Mouse (Mus musculus) kidney, postnatal 10 days (tissue): ENCODE data around the gene Etv5.

Source experiments
- DNase-seq: peaks from one replicate; pipeline ENCODE4 v3.0.0; 2021; ENCODE audit warnings: mixed read lengths

Gene Etv5

DNA sequence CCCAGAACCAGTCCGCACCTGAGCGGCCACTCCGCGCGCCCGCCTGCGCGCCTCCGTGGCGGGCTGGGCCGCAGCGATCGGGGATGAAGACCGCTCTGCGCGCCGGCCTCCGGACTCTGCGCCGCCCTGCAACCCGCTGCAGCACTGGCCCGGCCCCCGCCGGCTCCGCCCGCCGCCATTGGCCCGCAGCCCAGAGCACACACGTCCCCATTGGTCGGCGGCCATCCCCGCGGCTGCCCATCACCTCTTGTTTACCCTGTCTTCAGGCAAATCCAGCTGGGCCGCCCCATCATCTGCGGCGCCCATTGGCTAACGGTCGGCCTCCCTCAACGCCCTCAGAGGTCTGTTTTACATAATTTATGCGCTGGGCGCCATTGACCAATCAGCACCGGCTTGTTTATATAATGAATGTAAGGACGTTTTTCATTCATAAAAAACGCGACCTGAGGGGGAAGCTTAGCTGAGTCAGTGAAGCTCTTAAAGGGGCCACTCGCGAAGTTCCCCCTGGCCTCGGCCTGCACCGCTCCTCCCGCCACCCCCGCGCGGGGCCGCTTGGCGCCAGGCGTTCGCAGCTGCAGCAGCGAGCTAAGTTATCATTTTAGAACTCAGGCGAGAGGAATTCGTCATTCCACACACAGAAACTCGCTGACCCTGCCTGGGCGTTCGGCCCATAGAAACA lies at the start of gene Etv5:
Gene Etv5, minus strand, starts transcription at position 221 of the 679 bp plus-strand sequence.
- DNase-seq, result peak; percentile 99

DNA sequence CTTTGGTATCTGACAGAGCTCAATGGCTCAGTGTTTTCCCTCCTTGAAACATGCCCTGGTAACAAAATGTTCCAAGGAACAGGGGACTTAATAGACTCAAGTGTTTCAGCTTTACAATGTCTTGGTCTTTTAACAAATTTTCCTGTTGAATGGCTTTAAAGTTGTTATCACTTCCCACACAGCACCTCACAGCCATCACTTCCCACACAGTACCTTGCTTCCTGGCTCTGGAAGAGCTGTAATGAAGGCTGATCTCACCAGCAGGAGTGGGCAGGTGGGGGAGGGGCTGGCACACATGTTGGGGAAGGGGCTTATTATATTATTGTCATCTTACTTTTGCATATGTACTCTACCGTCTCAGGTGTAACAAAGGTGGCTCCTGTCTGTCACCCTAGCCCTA lies 44.4 kb upstream of the Etv5 start:
- no peak for DNase-seq

DNA sequence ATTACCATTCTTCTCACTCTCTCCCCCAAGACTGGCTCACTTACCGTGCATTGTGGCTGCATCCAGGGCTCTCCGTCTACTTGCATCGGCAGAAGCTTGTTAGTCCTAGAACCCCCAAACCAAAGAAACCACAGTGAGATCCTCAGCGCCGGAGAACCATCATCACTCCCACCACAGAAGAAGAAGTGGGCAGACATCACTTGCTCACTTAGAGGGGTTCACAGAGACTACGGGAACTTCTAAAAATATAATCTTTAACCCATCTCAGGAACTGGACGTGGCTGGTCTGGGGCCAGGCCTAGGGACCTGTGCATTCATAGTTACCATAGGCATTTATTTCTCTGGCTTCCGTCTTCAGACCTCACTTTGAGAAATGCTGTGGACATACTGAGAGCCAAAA lies 39.8 kb upstream of the Etv5 start:
- DNase-seq, result no peak

DNA sequence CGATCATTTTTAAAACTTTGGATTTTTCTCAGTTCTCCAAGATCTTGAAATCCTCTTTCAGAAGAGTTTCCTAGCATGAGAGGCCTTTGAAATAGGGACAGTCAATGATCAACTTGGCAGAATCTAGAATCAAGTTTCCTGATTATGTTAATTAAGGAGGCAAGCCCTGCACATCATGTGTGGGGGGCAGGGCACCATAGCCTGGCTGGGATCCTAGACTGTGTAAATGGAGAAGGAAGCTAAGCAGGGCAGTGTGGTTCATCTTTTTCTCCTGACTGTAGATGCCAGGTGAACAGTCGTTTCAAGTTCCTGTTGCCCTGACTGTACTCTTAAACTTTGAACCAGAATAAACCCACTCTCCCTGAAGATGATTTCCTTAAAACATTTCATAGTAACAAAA lies 32.2 kb upstream of the Etv5 start:
- DNase-seq, result peak; percentile 45

DNA sequence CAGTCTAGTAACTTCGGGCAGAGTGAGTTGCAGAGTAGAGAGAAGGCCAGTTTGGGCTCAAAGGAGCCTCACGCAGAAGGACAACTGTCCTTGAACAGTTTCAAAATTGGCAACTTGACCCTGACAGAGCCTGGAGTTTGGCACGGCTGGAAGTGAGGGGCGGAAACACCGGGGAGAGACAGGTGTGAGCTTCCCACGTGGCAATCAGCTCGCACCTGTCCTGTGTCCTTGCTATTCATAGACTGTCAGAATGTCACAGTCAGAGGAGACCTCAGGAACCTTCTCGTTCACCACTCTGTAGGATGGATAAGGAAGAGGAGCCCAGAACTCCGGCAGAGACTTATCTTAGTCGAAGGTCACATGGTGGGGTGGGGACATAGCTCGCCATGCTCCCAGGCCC lies 29.9 kb upstream of the Etv5 start:
- no peak for DNase-seq

DNA sequence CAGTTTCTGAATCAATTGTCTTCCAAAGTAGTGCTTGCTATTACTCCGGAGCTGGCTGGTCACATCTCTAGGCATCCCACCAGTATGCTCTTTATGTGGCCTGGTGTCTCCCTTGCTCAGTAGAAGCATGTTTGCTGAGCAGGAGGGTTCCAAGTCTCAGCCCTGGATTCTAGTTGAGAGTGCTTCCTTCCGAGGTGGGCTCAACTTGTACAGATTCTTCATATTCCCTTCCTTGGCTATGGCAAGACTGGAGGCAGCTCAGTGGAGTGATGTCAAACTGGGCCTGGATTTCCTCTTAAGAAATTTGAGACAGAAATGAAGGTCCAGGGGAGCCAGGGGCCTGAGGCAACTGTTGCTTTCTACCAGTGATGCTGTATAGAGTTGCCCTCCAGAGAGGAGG lies 27.6 kb upstream of the Etv5 start:
- DNase-seq, result no peak

DNA sequence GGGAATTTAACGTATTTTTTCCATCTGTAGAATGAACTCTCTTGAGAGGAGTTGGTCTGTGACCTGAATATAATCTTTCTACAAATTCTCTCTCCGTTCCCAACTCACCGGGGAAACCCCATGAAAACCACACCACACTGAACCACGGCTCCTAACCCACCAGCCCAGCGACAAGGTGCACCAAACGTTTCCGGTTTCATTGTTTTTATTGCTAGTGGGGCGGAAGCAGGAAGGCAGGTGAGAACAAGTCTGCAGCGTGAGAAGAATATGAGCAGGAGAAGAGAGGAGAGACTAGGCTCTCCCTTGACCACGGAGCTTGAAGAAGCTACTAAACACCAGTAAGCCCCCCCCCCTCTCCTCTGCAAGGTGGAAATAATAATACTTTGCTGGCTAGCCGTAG lies 26.9 kb upstream of the Etv5 start:
- no peak for DNase-seq

DNA sequence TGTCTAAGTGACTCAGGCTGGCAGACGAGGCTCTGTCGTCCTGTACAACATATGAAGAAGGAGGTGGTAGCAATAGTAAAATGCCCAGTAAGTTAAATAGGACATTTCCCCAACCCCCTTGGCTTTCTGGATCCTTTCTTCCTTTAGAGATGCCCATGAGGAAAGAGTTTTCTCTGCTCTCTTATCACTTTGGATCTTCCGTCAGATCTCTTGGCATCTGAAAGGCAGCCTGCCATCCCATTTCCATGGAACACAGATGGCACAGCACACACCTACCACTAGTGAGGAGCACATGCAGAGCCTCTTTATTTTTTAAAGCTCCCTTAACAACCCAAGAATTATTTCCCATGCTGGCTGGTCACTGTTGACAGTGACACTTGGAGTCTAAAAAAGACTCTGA lies 22.7 kb upstream of the Etv5 start:
- no peak for DNase-seq

DNA sequence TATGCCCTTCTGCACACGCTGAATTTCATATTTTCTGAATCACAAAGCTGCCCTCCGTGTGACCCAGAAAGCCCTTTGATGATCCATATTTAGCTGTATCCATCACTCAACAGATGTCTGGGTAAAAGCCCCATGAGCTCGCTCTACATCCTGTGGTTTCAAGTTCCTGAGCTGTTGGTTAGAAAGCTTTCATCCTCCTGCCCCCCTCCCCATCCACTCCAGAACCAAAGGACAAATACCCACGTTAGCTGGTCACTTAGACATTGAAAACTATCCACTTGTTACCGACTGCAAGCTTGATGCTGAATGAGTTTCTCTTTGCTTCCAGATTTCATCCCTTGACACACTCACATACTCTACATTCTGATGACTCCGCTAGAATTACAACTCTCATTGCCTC lies 22.2 kb upstream of the Etv5 start:
- no peak for DNase-seq

DNA sequence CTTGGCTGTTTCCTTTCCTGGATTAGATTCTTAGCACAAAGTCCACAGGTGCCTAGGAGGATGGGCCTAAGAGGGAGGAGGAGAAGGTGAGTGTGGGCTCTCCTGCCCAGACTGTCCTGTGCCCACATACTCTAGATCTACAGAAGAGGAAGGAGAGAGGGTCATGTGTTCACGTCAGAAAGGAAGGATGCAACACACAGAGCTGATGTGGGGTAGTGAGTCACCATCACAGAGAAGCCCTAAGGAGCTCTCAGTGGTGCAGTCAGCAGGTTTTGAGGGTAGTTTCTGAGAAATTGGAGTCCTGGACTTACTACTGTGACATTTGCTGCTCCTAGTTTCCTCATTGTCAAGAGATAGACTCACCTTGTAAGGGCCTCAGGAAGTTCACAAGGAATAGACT lies 21.4 kb upstream of the Etv5 start:
- DNase-seq, result no peak

DNA sequence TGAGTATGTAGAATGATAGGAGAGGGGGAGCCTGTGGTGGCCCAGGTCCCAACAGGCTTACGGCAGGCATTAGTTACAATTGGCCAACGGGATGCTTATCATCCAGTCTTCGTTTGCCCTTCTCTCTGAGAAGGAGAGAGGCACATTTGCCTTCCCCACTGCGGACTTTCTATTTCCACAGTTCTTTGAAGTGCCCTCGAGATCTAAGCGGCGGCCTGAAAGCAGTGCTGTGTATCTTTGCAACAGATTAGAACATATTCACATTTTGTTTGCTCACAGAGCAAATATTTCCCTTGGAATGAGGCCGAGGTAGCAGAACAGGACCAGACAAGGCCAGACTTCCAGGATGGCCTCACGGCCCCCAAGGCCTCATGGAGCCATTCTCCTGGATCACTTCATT lies 12.6 kb upstream of the Etv5 start:
- no peak for DNase-seq

DNA sequence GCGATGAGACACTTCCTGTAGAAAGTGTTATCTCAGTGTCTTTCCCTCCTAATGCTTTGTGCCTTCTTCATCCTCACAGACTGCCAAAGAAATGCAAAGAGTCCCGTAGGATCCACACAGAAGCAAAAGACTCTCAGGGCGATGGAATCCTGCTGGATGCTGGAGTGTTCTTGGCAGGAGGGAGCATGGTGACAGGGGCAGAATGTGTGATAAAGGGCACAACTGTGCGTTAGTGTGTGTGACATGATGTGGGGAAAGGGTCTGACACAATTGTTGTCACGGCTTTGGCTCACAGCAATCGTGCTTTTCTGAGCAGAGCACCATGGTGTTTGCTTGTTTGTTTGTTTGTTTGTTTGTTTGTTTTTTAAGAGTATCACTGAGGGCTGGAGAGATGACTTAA lies 8.6 kb upstream of the Etv5 start:
- DNase-seq, result no peak

DNA sequence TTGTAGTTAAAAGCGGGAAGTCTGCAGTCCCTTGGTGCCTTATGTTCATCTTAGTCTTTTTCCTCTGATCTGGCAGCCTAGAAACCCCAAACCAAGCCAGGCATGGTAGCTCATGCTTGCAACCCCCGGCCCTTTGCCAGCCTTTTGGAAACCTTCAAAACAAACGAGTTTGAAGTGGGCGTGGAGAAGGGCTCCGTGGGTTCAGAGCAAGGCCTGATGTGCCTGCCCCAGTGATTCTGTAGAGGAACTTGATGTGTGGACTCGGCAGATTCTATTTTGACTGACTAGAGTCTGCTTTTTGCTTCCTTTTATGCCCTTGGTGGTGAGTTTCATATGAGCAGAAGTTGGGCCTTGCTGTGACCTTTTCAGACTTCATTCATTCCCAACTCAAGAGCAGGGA lies 5.3 kb upstream of the Etv5 start:
- DNase-seq, result no peak

DNA sequence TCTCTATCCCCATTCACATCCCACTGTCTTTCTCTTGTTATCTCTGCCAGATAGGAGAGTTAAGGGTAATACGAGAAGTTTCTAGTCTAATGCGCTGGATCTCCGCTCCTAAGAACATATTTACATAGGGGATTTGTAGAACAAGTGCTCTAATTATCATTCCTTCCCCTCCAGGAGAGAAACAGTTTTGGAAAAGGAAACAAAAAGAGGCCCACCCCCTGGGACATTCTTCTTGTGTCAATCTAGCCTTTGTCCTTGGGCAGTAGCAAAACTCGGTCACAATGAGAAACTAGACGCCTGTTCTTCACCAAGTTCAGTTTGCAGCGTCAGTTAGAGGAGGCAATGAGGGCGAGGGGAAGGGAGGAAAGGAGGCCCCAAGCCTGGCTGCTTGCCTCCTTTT lies 2.7 kb upstream of the Etv5 start:
- no peak for DNase-seq

DNA sequence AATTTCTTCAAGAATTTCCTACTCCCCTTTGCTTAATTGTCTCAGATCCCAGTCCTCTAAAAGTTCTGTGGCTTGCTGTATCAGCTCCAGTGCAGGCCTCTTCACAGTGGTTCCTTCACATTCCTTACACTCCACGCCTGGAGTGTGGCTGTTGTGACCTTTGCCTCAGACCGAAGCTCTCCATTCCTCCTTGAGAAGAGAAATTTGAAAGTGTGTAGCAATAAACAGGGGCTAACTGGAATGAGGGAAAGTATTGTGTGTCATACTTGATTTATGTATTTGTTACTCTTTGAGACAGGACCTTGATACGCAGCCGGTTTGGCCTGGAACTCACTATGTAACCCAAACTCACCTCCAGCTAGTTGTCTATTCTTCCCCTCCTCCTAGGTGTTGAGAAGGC lies 1.8 kb upstream of the Etv5 start:
- no peak for DNase-seq

DNA sequence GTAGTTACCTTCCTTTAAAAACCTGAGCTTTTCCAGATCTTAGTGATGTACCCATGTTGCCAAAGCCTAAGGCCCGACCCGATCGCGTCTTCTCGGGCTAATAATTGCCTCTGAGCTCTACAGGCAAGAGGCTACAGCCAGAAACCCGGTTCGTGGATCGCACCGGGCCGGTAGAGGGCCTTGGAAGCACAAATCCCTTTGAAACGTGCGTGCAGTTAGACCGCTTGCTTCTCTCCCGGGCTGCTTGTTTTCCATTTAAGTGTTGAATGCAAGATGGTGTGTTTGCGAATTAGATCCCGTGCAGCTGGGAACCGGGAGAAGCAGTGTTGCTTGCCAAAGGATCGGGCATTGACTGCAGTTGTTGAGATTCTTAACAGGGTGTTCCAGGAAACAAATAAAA lies 750 bp upstream of the Etv5 start:
- DNase-seq, result peak; percentile 71

DNA sequence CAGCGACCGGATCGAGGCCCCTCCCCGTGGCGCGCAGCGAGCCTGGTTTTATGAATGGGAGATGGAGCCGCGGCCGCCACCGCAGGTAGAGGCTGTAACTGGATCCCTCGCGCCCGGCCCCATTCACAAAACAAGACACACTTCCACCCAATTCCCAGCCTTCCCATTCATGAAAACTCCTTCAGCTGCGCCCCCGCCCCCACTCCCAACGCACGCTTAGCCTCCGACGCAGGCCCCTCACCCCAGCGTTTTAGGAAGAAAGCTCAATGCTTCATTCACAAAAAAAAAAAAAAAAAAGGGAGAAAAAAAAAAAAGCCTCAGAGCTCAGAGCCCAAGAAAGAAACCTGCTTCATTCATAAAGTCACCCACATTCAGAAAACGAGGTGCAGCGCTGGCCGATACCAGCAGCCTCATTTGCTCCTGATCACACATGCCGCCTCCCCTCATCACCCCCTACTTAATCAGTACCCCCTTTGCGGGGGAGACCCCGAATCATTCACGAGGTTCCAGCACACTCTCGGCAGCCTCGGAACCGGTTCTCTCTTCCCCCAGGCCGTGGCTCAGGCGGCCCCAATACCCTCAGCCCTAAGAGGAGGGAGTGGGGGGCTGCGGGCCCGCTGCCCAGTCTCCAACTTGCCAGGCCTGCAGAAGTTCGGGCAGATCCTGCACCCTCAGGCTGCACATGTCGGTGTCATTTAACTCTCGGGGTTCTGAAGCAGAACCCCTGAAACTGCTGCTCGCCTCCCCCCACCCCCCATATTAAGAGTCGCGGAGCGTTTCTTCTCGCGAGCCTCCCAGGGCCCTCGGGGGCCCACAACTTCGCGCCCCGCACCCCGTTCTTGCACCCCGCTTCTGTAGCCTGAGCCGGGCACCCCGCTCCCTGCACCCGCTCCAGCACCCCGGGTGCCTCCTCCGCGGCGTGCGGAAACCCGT lies 812 bp downstream of the Etv5 start:
- DNase-seq, result peak; percentile 85

DNA sequence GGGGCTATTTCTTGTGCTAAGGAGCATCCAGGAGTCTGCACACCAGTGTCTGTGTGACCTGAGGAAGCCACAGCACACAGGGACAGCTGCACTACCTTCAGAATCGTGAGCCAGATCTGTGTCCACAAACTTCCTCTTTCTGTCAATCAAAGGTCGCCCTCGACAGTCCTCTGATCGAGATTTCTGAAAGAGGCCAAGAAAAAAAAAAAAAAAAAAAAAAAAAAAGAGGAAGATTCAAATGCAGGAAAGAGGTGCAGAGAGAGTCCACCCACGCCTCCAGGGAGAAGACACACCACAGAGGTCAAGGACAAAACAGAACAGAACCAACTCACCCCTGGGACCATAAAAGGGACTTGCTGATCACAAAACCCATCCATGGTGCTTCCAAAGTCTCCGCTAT lies 3.4 kb downstream of the Etv5 start:
- no peak for DNase-seq

DNA sequence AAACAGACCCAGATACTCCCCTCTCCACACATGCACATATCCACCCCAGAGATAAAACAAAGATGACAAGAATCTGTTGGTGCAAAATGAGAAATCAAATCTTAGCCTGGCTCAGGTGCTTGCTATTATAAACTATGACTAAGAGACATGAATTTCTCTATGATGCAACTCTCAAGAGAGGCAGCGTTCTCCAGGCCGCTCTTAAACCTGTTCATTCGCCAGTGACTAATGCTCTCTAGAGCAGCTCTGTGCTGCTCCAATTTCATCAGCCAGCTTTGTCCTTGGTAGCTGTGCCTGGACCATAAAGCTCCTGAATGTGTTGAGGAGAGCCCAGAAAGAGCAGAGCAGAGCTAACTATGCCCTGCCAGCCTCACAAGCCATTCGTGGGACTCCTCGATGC lies 5.0 kb downstream of the Etv5 start:
- DNase-seq, result no peak

DNA sequence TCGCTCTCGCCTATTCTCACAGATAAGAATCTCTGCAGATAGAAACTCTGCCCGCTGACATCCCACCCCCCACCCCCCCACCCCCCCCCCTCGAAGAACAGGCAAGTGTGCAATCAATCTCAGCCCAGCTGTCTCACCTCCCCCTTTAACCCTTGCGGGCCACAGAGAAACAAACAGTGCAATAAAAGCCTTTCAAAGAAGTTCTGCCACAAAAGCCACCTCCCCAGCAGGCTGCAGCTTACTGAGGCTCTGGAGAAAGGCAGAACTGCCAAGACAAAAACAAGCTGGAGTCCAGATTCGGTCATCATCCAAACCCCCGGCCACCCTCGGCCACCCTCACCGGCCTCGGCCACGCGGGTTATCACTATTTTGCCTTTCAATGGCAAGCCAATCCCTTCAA lies 5.6 kb downstream of the Etv5 start:
- DNase-seq, result no peak

DNA sequence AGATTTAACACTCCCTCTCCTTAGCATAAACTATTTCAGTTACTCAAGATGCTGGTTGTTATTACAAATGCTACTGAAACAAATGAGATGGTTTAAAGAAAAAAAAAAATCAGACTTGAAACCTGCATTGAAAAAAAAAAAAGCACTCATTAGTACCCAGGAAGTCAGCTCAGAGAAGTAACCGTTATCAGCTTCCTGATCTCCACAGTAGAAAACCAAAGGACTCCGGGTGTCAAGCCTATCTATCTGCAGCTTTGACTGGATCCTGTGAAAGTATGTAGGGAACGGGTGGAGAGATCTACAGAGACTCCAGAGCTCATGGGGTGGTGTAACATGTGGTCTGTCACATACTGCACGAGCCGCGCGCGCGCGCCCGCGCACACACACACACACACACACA lies 7.7 kb downstream of the Etv5 start:
- no peak for DNase-seq

DNA sequence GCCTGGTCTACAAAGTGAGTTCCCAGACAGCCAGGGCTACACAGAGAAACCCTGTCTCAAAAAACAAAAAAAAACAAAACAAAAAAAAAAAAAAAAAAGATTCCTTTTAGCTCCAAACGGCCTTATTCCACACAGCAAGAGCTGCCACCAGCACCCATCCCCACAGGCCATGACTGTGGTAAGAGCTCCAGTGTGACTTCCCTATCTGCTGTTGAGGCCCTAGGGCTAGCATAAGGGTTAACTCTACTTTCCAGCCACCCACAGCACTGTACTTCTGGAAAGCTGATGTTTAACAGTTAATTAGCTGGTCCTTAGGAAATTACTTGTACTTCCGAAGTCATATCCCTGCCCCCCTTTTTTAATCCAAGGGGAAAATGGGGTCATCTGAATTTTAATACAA lies 8.2 kb downstream of the Etv5 start:
- DNase-seq, result no peak

DNA sequence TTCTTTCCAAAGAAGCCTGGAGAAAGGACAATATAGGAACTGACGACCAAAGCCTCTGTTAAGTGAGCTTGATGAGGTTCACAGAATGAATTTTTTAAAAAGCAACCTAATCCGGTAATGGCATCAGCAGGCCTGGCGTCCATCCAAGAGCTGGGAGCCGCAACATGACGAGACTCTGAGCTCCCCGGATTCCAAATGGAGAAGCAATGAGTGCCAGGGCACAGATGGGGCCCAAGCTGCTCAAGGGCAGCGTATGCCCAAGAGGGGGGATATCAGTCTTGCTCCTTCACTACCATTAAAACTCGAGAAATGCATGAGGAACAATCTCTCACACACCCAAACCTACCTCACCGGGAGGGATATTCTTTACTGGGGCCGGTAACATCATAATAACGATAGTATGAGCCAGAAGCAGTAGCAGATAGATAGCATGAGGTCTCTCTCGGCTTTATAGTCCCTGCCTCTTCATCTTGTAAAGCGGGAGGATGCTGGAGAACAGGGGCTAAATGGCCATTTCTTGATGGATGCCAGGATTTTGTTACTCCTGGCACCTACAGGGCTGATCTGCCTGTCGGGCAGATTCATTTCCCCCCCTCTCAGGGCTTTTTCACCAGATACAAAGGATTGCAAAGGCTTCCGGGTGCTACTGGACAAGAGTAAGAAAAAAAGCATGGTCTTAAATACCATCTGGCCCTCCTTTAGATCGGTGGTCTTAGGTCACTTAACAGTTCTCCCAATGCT lies 9.1 kb downstream of the Etv5 start:
- DNase-seq, result peak; percentile 43

DNA sequence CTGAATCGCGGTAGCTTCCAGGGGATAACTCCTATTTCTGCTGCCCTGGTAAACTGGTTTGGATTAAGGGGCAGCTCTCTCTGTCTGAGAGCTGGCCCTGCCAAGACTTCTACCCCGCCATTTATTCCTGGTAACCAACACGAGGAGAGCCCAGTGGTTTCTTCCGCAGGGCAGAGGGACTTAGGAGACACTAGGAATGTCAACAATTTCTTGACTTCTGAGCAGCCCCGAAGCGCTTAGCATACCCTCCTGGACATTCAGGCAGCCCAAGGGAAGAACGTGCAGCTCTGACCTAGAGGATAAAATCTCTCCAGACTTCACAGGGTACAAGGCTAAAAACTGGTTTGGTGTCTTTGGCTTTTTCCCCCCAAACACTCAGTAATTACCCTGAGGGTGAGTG lies 10.1 kb downstream of the Etv5 start:
- no peak for DNase-seq
